Mouse (Mus musculus) Patski (cell line): Measurements from ENCODE around the gene Tmem132c. TPM values are rescaled to one million over a fixed set of nuclear protein-coding genes. Genes with fewer than 3 reads are reported as not detected.
"Not testable (repeated sequence)": the region's sequence is repeated elsewhere in the genome, so short reads cannot be mapped to it uniquely, and the experiment has no call there.

Experiments used
- ATAC-seq: fragments of 100-300 bp; one replicate; pipeline ENCODE4 v1.8.0; 2021
- CTCF ChIA-PET: fragments of 350-600 bp; sonication (Branson Sonifier 250); formaldehyde crosslinking; loops from one replicate; lab custom pipeline; 2022; ENCODE audit warnings: inconsistent platforms; lab: Charles Lee
- POLR2A ChIA-PET: fragments of 350-600 bp; sonication (Branson Sonifier 250); formaldehyde crosslinking; loops from one replicate; lab custom pipeline; 2022; ENCODE audit warnings: antibody characterized with exemption, inconsistent platforms; lab: Charles Lee
- DNase-seq: peaks from one replicate; pipeline ENCODE4 v3.0.0-alpha.2; 2011; ENCODE audit warnings: low read depth, low spot score
- H3K27me3 ChIP-seq: fragments of 371-371 bp; one replicate; pipeline ENCODE4 v1.5.1; 2021
- CTCF ChIP-seq: fragments of 100-300 bp; IDR thresholded peaks from one replicate; pipeline ENCODE4 v1.5.1; 2021
- in situ Hi-C: fragments of 300-500 bp; cut with MboI; formaldehyde crosslinking; loops from 3 replicates; pipeline ENCODE4 v1.11.1; 2018; ENCODE audit warnings: low pct_unique_long_range_greater_than_20kb, mixed read lengths
- polyA plus RNA-seq: library from polyadenylated mRNA; unstranded; gene quantifications from one replicate; pipeline ENCODE4 v1.2.3, GENCODE M21; 2021

The Tmem132c gene
- polyA plus RNA-seq, 1 experiment from 2014 or later = not detected

GRCm38 (mm10) chr5:127346364-127346763 is 104.8 kb downstream of the Tmem132c start:
- TF ChIP-seq CTCF = no peak
- no peak for ATAC-seq
- in situ Hi-C loops = no loop called here
- no peaks in the 10 kb centered on the region for H3K27me3 ChIP-seq
- CTCF ChIA-PET = no interaction called here
- DNase-seq = no peak
- POLR2A ChIA-PET = no interaction called here

- TF ChIP-seq CTCF = no peak
- no peaks in the 10 kb centered on the region for H3K27me3 ChIP-seq
- ChIA-PET POLR2A (no interaction called here), CTCF (no interaction called here)
- in situ Hi-C loops = no loop called here
- DNase-seq (no peak), ATAC-seq (no peak)
Measured at GRCm38 (mm10) chr5:127347053-127347748, 105.6 kb downstream of the Tmem132c start.

GRCm38 (mm10) chr5:127349221-127350065 is 107.8 kb downstream of the Tmem132c start:
- H3K27me3 ChIP-seq = no peaks in the 10 kb centered on the region
- ATAC-seq (no peak), DNase-seq (no peak)
- in situ Hi-C loops = no loop called here
- POLR2A ChIA-PET = no interaction called here
- CTCF ChIA-PET = no interaction called here
- TF ChIP-seq CTCF = no peak

- ChIA-PET CTCF (no interaction called here), POLR2A (no interaction called here)
- DNase-seq = no peak
- in situ Hi-C loops = no loop called here
- TF ChIP-seq CTCF = no peak
- no peaks in the 10 kb centered on the region for H3K27me3 ChIP-seq
- no peak for ATAC-seq
Measured at GRCm38 (mm10) chr5:127353002-127353401, 111.4 kb downstream of the Tmem132c start.

- DNase-seq (no peak), ATAC-seq (no peak)
- ChIA-PET CTCF (no interaction called here), POLR2A (no interaction called here)
- TF ChIP-seq CTCF = no peak
- in situ Hi-C loops = no loop called here
- H3K27me3 ChIP-seq = no peaks in the 10 kb centered on the region
Measured at GRCm38 (mm10) chr5:127355836-127356235, 114.2 kb downstream of the Tmem132c start.

GRCm38 (mm10) chr5:127357878-127358277 is 116.3 kb downstream of the Tmem132c start:
- in situ Hi-C loops, DNase-seq, ATAC-seq, POLR2A ChIA-PET, H3K27me3 ChIP-seq, CTCF ChIA-PET: not testable (repeated sequence)

GRCm38 (mm10) chr5:127361145-127361544 is 119.5 kb downstream of the Tmem132c start:
- DNase-seq = no peak
- CTCF ChIA-PET = no interaction called here
- TF ChIP-seq CTCF = no peak
- no peak for ATAC-seq
- in situ Hi-C loops = no loop called here
- POLR2A ChIA-PET = no interaction called here
- H3K27me3 ChIP-seq = no peaks in the 10 kb centered on the region

- no peaks in the 10 kb centered on the region for H3K27me3 ChIP-seq
- DNase-seq = no peak
- in situ Hi-C loops = no loop called here
- TF ChIP-seq CTCF = no peak
- ChIA-PET CTCF (interaction anchor here (0.7 kb wide), 1 partner anchor 10 kb away, joined by 3 read pairs; no protein-coding TSS in a partner anchor), POLR2A (no interaction called here)
- ATAC-seq = no peak
Measured at GRCm38 (mm10) chr5:127365061-127365460, 123.5 kb downstream of the Tmem132c start.

- ATAC-seq (no peak), DNase-seq (no peak)
- TF ChIP-seq CTCF = no peak
- in situ Hi-C loops = no loop called here
- ChIA-PET CTCF (no interaction called here), POLR2A (no interaction called here)
- no peaks in the 10 kb centered on the region for H3K27me3 ChIP-seq
Measured at GRCm38 (mm10) chr5:127368191-127368590, 126.6 kb downstream of the Tmem132c start.

GRCm38 (mm10) chr5:127369812-127370211 is 128.2 kb downstream of the Tmem132c start:
- DNase-seq (no peak), ATAC-seq (no peak)
- no peak for TF ChIP-seq CTCF
- ChIA-PET CTCF (no interaction called here), POLR2A (no interaction called here)
- in situ Hi-C loops = no loop called here
- no peaks in the 10 kb centered on the region for H3K27me3 ChIP-seq

- CTCF ChIA-PET = interaction anchor here (0.6 kb wide), 1 partner anchor 439 kb away, joined by 3 read pairs; no protein-coding TSS in a partner anchor
- H3K27me3 ChIP-seq = no peaks in the 10 kb centered on the region
- ATAC-seq (no peak), DNase-seq (no peak)
- in situ Hi-C loops = no loop called here
- TF ChIP-seq CTCF = no peak
- POLR2A ChIA-PET = no interaction called here
Measured at GRCm38 (mm10) chr5:127370503-127370902, 128.9 kb downstream of the Tmem132c start.
